Mouse (Mus musculus) mature B cell (primary cell): ENCODE measurements around the gene Zfp653.

ENCODE experiments used
- in situ Hi-C: fragments of 300-500 bp; cut with MboI; formaldehyde crosslinking; loops from 2 replicates; pipeline ENCODE4 v1.14.3; 2019

Gene Zfp653

DNA sequence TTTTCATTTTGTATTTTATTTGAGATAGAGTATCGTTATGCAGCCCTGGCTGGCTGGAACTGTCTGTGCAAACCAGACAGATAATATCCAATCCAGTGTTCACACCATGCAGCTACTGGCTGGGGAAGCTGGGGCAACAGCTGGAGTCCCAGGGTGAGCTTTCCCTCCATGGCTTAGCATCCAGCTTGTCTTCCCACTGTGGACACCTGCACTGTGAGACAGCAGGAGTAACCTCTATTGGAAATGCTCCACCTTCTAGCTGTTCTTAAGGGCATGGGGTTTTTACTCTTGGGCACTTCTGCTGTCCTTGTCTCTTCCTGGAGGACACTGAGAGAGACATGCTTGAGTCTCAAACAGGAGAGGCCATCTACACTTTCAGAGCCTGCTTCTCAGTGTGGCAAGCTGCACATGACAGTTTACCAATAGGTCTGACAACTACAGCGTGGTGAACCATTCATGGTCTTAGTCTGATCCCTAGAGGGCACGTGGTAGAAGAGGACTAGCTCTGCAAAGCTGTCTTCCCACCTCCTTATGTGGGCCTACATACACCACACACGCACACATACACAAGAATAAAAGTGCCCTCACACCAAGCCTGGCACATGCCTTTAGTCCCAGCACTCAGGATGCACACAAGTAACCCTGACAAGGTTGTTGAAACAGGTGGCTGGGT, 1.2 kb downstream of the Zfp653 start:
- in situ Hi-C loops: loop anchor here (10.0 kb wide), 1 partner anchor 85 kb away; the partner anchor contains the start of gene Pigyl

GRCm38 (mm10) chr9:22067195-22067594, 4.0 kb downstream of the Zfp653 start:
- in situ Hi-C loops: loop anchor here (10.0 kb wide), 1 partner anchor 88 kb away; the partner anchor contains the start of gene Pigyl

- in situ Hi-C loops: loop anchor here (10.0 kb wide), 1 partner anchor 88 kb away; the partner anchor contains the start of gene Pigyl
Measured at GRCm38 (mm10) chr9:22066433-22066832, 4.7 kb downstream of the Zfp653 start.

- in situ Hi-C loops: loop anchor here (10.0 kb wide), 1 partner anchor 89 kb away; the partner anchor contains the start of gene Pigyl
Measured at GRCm38 (mm10) chr9:22065642-22066041, 5.5 kb downstream of the Zfp653 start.

GRCm38 (mm10) chr9:22064341-22064740, 6.8 kb downstream of the Zfp653 start:
- in situ Hi-C loops: loop anchor here (10.0 kb wide), 1 partner anchor 90 kb away; the partner anchor contains the start of gene Pigyl

DNA sequence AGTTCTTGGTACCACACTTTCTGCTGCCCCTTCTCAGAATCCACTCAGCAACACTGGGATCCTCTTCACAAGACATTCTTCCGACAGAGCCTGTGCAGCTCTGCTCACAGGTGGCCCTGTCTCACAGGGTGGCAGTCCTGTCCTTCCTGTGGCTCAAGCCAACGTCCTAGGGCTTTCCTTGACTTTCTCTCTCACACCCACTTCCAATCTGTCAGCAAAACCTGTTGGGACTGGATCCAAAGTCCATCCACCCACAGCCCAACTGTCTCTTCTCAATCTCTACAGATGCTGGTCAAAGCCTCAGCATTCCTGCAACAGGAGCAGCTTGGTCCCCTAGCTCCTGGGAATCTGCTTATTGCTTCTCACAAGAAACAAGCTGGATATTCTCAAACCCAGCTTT, 9.8 kb downstream of the Zfp653 start:
- in situ Hi-C loops: loop anchor here (10.0 kb wide), 1 partner anchor 93 kb away; the partner anchor contains the start of gene Pigyl

DNA sequence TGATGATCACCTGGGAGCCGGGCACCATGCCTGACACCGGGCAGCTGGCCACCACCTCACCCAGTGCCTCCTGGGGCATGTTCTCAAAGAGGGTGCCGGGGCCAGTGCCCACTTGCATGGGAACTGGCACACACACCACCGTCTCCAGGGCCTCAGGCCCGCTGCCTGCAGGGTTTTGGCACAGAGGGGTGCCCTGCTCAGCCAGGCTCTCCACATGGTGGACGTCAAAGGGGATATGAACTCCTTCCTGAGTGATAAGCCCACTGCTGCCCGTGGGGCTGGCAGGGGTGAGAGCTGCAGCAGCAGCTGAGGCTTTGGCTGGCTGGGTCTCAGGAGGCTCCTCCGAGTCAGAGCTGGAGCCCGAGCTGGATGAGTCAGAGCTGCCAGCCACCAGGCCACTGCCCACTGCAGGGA, 13.2 kb downstream of the Zfp653 start:
- in situ Hi-C loops: no loop called here

DNA sequence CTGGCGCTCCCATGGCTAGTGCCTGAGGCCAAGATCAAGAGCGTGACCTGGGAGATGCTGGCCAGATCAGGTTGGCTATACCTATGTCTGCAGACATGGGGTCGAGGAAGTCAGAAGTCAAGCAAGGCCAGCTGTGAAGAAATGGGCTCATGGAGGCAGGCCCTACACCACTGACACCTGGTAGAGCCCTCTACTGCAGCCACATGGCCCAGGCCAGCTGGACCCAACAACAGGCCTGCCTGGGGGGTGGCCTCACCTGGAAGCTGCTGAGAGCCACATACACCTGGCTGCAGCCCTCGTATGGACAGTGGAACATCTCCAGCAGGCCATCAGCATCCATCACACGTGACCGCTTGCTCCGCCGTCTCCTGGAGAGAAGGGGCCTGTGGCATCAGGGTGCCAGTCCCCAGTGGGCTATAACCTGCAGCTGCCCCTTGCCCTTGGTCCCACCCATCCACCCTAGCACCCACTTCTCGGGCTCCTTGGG, 14.1 kb downstream of the Zfp653 start:
- in situ Hi-C loops: no loop called here

GRCm38 (mm10) chr9:22056303-22056910, 14.8 kb downstream of the Zfp653 start:
- in situ Hi-C loops: no loop called here

DNA sequence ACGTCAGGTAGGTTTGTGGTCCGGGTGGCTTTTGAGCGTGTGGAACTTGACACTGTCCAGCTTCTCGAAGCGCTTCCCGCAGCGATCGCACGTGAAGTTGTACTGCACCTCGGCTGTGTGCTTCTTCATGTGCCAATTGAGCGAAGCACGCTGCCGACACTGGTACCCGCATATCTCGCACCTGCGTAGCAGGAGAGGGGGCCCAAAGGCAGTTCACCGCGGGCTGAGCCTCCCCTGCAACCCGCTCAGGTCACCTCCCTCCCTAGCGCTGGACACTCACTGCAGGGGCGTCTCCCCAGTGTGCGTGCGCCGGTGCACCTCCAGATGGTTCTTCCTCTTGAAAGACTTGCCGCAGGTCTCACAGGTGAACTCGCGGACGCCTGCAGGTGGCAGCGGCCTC, 15.5 kb downstream of the Zfp653 start:
- in situ Hi-C loops: no loop called here

DNA sequence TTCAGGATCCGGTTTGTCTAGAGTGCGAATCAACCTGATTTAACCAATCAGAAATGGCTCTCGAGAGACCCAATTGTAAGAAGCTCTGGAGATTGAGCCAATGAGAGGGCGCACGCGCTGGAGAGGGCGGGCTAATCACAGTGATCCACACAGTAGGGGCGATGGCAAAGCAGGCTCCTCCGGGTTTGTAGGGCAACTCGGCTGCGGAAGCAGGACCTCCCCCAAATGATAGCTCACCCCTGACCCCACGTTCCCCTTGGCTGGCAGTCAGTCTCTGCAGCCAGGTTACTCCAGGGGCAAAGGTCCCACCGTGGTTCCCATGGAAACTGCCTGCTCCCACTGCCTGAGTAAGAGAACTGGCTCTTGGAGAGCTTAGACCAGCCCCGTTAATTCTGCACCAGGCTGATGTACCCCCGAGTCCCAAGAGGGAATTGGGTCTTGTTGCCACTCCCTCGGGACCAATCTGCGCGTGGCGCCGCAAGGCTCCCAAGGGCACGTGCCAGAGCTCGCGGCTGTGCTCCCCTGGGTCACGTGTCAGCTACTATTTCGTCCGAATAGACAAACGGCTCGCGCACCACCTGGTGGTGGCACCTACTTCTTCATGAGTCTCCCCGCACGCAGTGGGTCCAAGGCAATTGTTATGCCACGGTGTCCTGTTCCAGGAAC, 16.6 kb downstream of the Zfp653 start:
- in situ Hi-C loops: no loop called here

GRCm38 (mm10) chr9:22053657-22054056, 17.5 kb downstream of the Zfp653 start:
- in situ Hi-C loops: no loop called here

- in situ Hi-C loops: no loop called here
Measured at GRCm38 (mm10) chr9:22051958-22052254, 19.3 kb downstream of the Zfp653 start, which contains the start of gene Elavl3. Gene Elavl3 (minus strand): TSS chr9:22052023.

- in situ Hi-C loops: no loop called here
Measured at GRCm38 (mm10) chr9:22051161-22051957, 19.8 kb downstream of the Zfp653 start.

DNA sequence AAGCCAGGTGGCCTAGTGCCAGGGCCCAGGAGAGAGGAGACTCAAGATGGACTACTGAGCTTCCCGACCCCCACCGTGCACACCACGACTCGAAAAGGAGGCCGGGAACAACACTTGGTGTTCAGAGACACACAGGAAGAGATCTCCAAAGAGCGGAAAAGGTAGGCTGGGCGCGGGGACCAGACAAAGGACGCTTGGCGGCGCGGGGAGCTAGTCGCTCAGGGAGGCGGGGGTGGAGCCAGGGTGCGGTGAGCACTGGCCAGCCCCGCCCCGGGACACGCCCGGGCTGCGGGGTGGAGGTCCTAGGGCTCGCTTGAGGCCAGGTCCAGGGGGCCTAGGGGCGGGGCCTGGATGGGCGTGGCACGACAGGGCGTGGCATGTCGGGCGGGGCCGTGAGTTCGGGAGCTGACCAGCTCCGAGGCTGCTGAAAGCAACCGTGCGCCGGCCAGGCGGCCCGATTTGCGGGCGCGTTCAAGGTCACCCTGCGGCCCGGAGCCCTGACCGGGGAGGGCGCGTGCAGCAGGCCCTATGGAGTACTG, 20.8 kb downstream of the Zfp653 start:
- in situ Hi-C loops: no loop called here

DNA sequence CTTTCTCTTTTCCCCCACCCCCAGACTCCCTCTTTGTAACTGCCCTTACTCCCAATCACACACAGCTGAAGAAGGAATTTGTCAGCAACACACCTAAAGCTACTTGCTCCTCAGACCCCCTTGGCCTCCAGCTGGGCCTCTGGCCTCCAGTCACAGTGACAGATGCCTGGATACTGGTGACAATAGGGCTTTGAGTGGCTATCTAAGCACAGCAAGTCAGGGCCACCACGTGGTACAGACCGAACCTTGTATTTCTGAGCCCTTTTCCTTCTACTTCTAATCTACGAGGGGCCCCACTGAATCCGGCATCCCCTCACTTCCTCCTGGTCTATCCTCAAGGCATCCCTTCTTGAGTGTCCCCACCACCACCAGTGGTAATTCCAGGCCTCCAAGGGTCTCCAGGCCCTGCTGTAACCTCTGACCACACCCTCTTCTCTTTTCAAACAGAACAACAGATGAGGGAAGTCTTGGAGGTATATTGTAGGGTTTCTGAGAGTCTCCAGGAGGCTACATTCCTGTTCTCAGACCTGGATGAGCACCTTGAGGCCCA, 21.4 kb downstream of the Zfp653 start:
- in situ Hi-C loops: no loop called here

GRCm38 (mm10) chr9:22049315-22049714, 21.9 kb downstream of the Zfp653 start:
- in situ Hi-C loops: no loop called here

GRCm38 (mm10) chr9:22047329-22047728, 23.8 kb downstream of the Zfp653 start:
- in situ Hi-C loops: no loop called here

DNA sequence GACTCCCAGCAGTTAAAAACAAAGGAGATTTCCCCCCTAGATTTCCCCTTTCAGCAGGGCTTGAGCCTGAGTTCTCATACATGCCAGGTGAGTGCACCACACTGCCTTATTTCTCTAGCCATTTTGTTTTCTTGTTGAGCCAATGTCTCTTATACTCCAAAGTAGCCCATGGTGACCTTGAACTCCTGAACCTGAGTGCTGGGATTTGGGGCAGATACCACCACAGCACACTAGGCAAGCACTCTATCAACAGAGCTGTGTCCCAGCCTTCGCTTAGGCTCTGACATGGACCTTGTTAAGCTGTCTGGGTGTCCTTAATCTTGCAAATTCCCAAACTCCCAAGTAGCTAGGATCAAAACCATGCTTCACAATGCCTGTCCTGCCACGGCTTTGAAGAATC, 29.3 kb downstream of the Zfp653 start:
- in situ Hi-C loops: no loop called here

GRCm38 (mm10) chr9:22037826-22038225, 33.4 kb downstream of the Zfp653 start:
- in situ Hi-C loops: no loop called here
